Mouse (Mus musculus) stomach, postnatal 0 days (tissue): ENCODE measurements around the gene Ppp1r14b.

Experiments
- CTCF ChIP-seq: IDR thresholded peaks from 2 replicates; pipeline ENCODE4 v1.5.1; 2016; ENCODE audit warnings: antibody characterized with exemption, low read depth, mild to moderate bottlenecking, moderate library complexity
- EP300 ChIP-seq: optimal IDR thresholded peaks from 2 replicates; pipeline ENCODE3; 2016; ENCODE audit warnings: antibody characterized with exemption

DNA sequence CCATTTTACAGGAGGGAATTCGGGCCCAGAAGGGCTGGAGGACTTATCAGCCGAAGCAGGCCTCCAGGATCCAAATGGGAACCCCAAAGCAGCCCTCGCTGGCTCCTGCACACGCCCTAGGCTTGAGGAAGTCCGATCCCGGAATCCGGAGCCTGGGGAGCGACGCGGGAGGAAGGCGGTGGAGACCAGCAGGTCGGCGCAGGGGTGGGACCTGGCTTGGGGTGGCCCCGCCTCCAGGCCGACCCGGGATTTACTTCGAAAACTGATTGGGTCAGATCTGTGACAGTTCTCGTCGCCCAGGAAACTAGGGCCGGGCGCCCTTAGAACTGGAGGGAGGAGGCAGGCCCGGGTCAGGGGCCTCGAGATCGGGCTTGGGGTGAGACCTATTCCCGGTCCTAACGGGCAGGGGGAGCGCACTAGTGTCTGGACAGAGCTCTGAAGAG, 32.5 kb upstream of the Ppp1r14b start, which contains the start of gene Gpr137:
- TF ChIP-seq CTCF (no peak; the same call in 1 of the 2 replicates), EP300 (no peak)
